20 mouse cellular contexts compared by ENCODE assay signal in the genomic region with DNA sequence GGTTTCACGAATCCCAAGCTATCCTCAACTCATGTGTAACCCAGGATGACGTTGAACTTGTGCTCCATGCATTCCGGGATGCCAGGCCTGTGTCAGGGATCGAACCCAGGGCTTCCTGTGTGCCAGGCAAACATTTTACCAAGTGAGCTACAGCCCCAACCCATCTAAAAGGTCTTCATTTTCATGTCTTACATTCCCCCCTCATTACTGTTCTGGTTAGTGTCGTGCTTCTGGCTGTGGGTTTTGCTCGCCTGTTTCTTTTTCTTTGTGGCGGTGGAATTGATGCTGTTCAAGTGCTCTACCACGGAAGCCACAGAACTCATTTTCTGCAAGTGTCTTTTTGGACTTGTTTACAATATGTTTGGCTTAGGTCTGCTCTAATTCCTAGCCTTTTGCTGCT. TPM values are rescaled to one million over a fixed set of nuclear protein-coding genes. Genes with fewer than 3 reads are reported as not detected.
DNase-seq lines count a peak whose midpoint lies in the region; TF ChIP-seq lines count a peak whose summit lies in the region.
"Had no signal": no experiment of that assay in that cellular context is flagged by ENCODE, and none has a peak within 500 bp of the region (broad histone marks: within the 10 kb centered on the region; RNA-seq: fewer than 3 reads in every experiment).

No protein-coding gene starts in this region.

- H3K27me3 ChIP-seq in spleen, adult 2 months (ENCODE audit: control insufficient read depth, insufficient read depth, low read length): no peaks in the 10 kb centered on the region
- H3K27me3 ChIP-seq: embryonic facial prominence, embryonic 12.5 days; embryonic facial prominence, embryonic 15.5 days; forebrain, embryonic 15.5 days; hindbrain, embryonic 12.5 days; hindbrain, embryonic 15.5 days; intestine, embryonic 15.5 days had no signal

- no peak for TF ChIP-seq POLR2A in spleen, adult 2 months (IDR thresholded peaks at IDR 0.05; ENCODE audit: low read depth, low read length)

- no peak for TF ChIP-seq CTCF in spleen, adult 2 months (IDR thresholded peaks at IDR 0.05; ENCODE audit: extremely low read depth, insufficient read depth, insufficient read length, insufficient replicate concordance)

- H3K4me3 ChIP-seq in spleen, adult 2 months (ENCODE audit: extremely low read depth, insufficient read depth, insufficient read length): no peak overlapping the region
- H3K4me3 ChIP-seq: embryonic facial prominence, embryonic 12.5 days; embryonic facial prominence, embryonic 15.5 days; forebrain, embryonic 15.5 days; hindbrain, embryonic 12.5 days; hindbrain, embryonic 15.5 days; intestine, embryonic 15.5 days had no signal

- peaks cover 4% of the 10 kb centered on the region for H3K36me3 ChIP-seq in spleen, adult 2 months (ENCODE audit: control insufficient read depth, insufficient read depth, low read length)

- peaks cover 2% of the 10 kb centered on the region for H3K4me1 ChIP-seq in spleen, adult 2 months (ENCODE audit: control insufficient read depth, insufficient read depth, insufficient read length)

- 79% methylated on average over 8 of the region's 8 CpGs for WGBS in spleen, adult 2 months

- H3K27ac ChIP-seq in spleen, adult 2 months (ENCODE audit: insufficient read depth, low read length): peak overlapping the region; percentile 47; the same call in 1 of the 2 replicates
- H3K27ac ChIP-seq: embryonic facial prominence, embryonic 12.5 days; embryonic facial prominence, embryonic 15.5 days; forebrain, embryonic 15.5 days; hindbrain, embryonic 12.5 days; hindbrain, embryonic 15.5 days; intestine, embryonic 15.5 days had no signal

- peak in 1 of 2 experiments; percentile 31 for DNase-seq in spleen, adult 2 months (ENCODE audit: low read depth in 1 of 2, low spot score in 2 of 2)
- DNase-seq in spleen, postnatal 36 days (ENCODE audit: low spot score in 2 of 2): no peak
- peak; percentile 73 to 75 for DNase-seq in CD8-positive naive resting alpha-beta T cell, adult 2 months (ENCODE audit: low read depth in 2 of 2, low spot score in 2 of 2)
- peak; percentile 76 for DNase-seq in T-cell, adult 2 months (ENCODE audit: low spot score)
- no peak for DNase-seq in ovary, postnatal 14 days (ENCODE audit: low spot score)
- DNase-seq in adrenal gland, adult 18-20 months (ENCODE audit: low spot score in 2 of 2): no peak
- DNase-seq in left cerebral cortex, adult 8-10 months (ENCODE audit: low spot score in 2 of 2): no peak
- DNase-seq: adrenal gland, postnatal 10 days; B cell, adult 2 months; cerebellum, adult 11 months; cerebellum, adult 2 months; cerebellum, adult 9-11 months; cerebellum, postnatal 25 days; gastrocnemius, postnatal 14 days had no signal

RNA-seq across cellular contexts. Expression of a gene that starts 3.4 kb away (rescaled TPM):
- 3.4 and 3.7 TPM in 2 replicates for polyA plus RNA-seq in spleen, adult 2 months (2012; rRNA removed)
- total RNA-seq in adrenal gland, adult 18-20 months (2021): 100 to 1,000 TPM in 1 of 2 experiments, 10 to 100 TPM in 1; 79.4 to 121 TPM
- total RNA-seq in left cerebral cortex, adult 8-10 months (2022): 10 to 100 TPM; 87.9 to 97.3 (median 91.3) TPM

Comparison
In these comparisons a context has a peak if more than half of its experiments do, and no peak if none do; other contexts are left out.
1. DNase-seq: peak in CD8-positive naive resting alpha-beta T cell, adult 2 months (2 of 2) and T-cell, adult 2 months (single experiment); none in spleen, postnatal 36 days (0 of 2), ovary, postnatal 14 days (single experiment), adrenal gland, adult 18-20 months (0 of 2) and left cerebral cortex, adult 8-10 months (0 of 2).